Mouse (Mus musculus) spleen, postnatal 36 days (tissue): ENCODE data around the gene Ccpg1os.

Source experiments
- DNase-seq, 2 experiments: peaks; one replicate each; pipeline ENCODE4 v3.0.0; 2022; ENCODE audit warnings: low spot score in 2 of 2, mixed read lengths in 1 of 2

Gene Ccpg1os

GRCm38 (mm10) chr9:72983066-72983465 is 2.1 kb downstream of the Ccpg1os start:
- DNase-seq, result no peak

GRCm38 (mm10) chr9:72975242-72975641 is 9.9 kb downstream of the Ccpg1os start:
- no peak for DNase-seq

GRCm38 (mm10) chr9:72974734-72975133 is 10.4 kb downstream of the Ccpg1os start:
- peak in 1 of 2 experiments; percentile 18 for DNase-seq

GRCm38 (mm10) chr9:72972984-72973383 is 12.2 kb downstream of the Ccpg1os start:
- no peak for DNase-seq

GRCm38 (mm10) chr9:72972435-72972834 is 12.7 kb downstream of the Ccpg1os start:
- no peak for DNase-seq

- DNase-seq, result peak; percentile 14 to 20
These were observed 15.3 kb downstream of the Ccpg1os start for GRCm38 (mm10) chr9:72969874-72970273.

- peak; percentile 52 to 68 for DNase-seq
These were observed 16.7 kb downstream of the Ccpg1os start for GRCm38 (mm10) chr9:72968349-72969061.

GRCm38 (mm10) chr9:72961959-72962358 is 23.2 kb downstream of the Ccpg1os start:
- peak; percentile 74 to 77 for DNase-seq

GRCm38 (mm10) chr9:72961346-72961745 is 23.8 kb downstream of the Ccpg1os start:
- DNase-seq, result no peak

- peak; percentile 77 to 79 for DNase-seq
These were observed 26.4 kb downstream of the Ccpg1os start, which contains the start of the genes Dyx1c1 and Gm44503 for GRCm38 (mm10) chr9:72958521-72959450. Gene Dyx1c1, plus strand, starts transcription at chr9:72958785. Gene Gm44503, plus strand, starts transcription at chr9:72958852.

- DNase-seq, result peak; percentile 30 to 49
These were observed 29.6 kb downstream of the Ccpg1os start for GRCm38 (mm10) chr9:72955546-72955945.

GRCm38 (mm10) chr9:72954746-72955145 is 30.4 kb downstream of the Ccpg1os start:
- no peak for DNase-seq

- no peak for DNase-seq
These were observed 35.6 kb downstream of the Ccpg1os start for GRCm38 (mm10) chr9:72949572-72949971.

- DNase-seq, result no peak
These were observed 38.2 kb downstream of the Ccpg1os start for GRCm38 (mm10) chr9:72947010-72947409.

GRCm38 (mm10) chr9:72944286-72944685 is 40.9 kb downstream of the Ccpg1os start:
- no peak for DNase-seq

GRCm38 (mm10) chr9:72943424-72943823 is 41.8 kb downstream of the Ccpg1os start:
- no peak for DNase-seq

- no peak for DNase-seq
These were observed 48.9 kb downstream of the Ccpg1os start for GRCm38 (mm10) chr9:72936301-72936700.

- no peak for DNase-seq
These were observed 49.9 kb downstream of the Ccpg1os start for GRCm38 (mm10) chr9:72935309-72935708.

- no peak for DNase-seq
These were observed 53.9 kb downstream of the Ccpg1os start for GRCm38 (mm10) chr9:72931166-72931790.
